Mouse (Mus musculus): ENCODE data around the gene Gp9. TPM values are rescaled to one million over a fixed set of nuclear protein-coding genes. Genes with fewer than 3 reads are reported as not detected.

The Gp9 gene
- polyA plus RNA-seq, 1 experiment from 2014 or later: 0.66 TPM

DNA sequence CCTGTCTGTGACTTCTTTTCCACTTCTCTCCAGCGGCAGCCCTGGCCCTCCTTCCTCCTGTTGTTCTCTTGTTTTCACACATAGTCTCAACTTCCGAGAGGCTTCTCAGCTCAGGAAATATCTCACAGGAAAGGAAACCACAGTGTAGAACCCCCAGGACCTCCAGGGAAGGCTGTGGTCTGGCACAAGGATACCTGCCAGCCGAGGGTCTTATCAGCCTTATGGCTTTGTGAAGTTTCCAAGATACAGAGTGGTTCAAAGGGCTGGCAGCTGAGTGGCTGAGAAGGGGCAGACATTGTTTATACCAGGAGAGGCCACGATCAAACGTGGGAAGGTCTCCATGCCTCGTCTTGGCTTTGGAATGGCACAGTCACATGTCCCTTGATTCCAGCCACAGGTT, 38.0 kb upstream of the Gp9 start:
- WGBS: 54% methylated on average over 6 of the region's 6 CpGs

DNA sequence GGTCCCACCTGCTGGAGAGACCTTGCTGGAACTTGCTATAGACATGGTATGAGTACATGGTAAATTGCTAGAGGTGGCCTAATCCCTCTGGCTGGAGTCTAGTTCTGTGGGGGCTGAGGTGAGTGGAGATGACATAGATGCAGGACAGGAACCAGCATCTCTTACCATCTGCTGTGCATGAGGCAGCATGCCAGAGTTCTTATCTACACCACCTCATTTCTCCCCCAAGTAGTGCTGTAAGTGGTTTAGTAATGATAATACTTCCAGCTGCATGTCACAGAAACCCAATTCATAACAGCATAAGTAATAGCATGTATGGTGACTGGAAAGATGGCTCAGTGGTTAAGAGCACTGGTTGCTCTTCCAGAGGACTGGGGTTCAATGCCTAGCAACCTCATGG, 37.4 kb upstream of the Gp9 start:
- Histone ChIP-seq H3K9ac (ENCODE audit: low read depth, low read length) (no peak overlapping the region), H3K9me3 (replicated peaks; ENCODE audit: low read length) (no peaks in the 10 kb centered on the region), H3K27ac (no peak overlapping the region), H3K36me3 (ENCODE audit: insufficient read depth, low read length) (no peaks in the 10 kb centered on the region), H3K4me2 (ENCODE audit: low read length) (no peak overlapping the region), H3K4me3 (replicated peaks; ENCODE audit: low read depth, low read length) (no peak overlapping the region), H3K4me1 (replicated peaks; ENCODE audit: insufficient read depth, low read length) (no peaks in the 10 kb centered on the region), H3K27me3 (ENCODE audit: insufficient read depth, low read length) (no peaks in the 10 kb centered on the region)
- DNase-seq (ENCODE audit: low spot score): no peak
- ATAC-seq (replicated peaks; ENCODE audit: low FRiP score, low read depth): no peak
- TF ChIP-seq CTCF (IDR thresholded peaks at IDR 0.05; ENCODE audit: low read depth): no peak

More for the DNA sequence above, 38.0 kb upstream of the Gp9 start:
- H3K4me1 ChIP-seq (replicated peaks; ENCODE audit: insufficient read depth, low read length): no peaks in the 10 kb centered on the region
- no peak for TF ChIP-seq CTCF (IDR thresholded peaks at IDR 0.05; ENCODE audit: low read depth)
- H3K27me3 ChIP-seq (ENCODE audit: insufficient read depth, low read length): no peaks in the 10 kb centered on the region
- no peak overlapping the region for H3K27ac ChIP-seq
- ATAC-seq (replicated peaks; ENCODE audit: low FRiP score, low read depth) (no peak), DNase-seq (ENCODE audit: low spot score) (no peak)
- no peak overlapping the region for H3K4me3 ChIP-seq (replicated peaks; ENCODE audit: low read depth, low read length)
- no peak overlapping the region for H3K9ac ChIP-seq (ENCODE audit: low read depth, low read length)
- no peaks in the 10 kb centered on the region for H3K9me3 ChIP-seq (replicated peaks; ENCODE audit: low read length)
- H3K36me3 ChIP-seq (ENCODE audit: insufficient read depth, low read length): no peaks in the 10 kb centered on the region
- no peak overlapping the region for H3K4me2 ChIP-seq (ENCODE audit: low read length)

DNA sequence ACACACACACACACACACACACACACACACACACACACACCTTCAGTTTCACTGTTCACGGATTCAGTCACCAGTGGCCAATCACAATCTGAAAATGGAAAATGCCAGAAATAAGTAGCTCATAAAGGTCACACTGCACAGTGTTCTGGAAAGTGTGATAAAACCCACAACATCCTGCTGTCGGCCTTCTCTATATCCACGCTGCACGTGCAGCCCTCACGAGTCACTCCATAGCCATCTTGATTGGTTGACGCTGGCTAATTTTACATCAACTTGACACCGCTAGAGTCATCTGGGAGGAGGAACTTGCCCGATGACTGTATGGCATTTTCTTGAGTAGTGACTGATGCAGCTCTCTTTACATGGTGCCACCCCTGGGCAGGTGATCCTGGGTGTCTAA, 35.9 kb upstream of the Gp9 start:
- Histone ChIP-seq H3K4me1 (replicated peaks; ENCODE audit: insufficient read depth, low read length) (no peaks in the 10 kb centered on the region), H3K27ac (no peak overlapping the region), H3K9me3 (replicated peaks; ENCODE audit: low read length) (no peaks in the 10 kb centered on the region), H3K27me3 (ENCODE audit: insufficient read depth, low read length) (no peaks in the 10 kb centered on the region), H3K4me3 (replicated peaks; ENCODE audit: low read depth, low read length) (no peak overlapping the region), H3K36me3 (ENCODE audit: insufficient read depth, low read length) (no peaks in the 10 kb centered on the region), H3K9ac (ENCODE audit: low read depth, low read length) (no peak overlapping the region), H3K4me2 (ENCODE audit: low read length) (no peak overlapping the region)
- TF ChIP-seq CTCF (IDR thresholded peaks at IDR 0.05; ENCODE audit: low read depth): no peak
- DNase-seq (ENCODE audit: low spot score) (no peak), ATAC-seq (replicated peaks; ENCODE audit: low FRiP score, low read depth) (no peak)
- WGBS: 92% methylated on average over 8 of the region's 8 CpGs

DNA sequence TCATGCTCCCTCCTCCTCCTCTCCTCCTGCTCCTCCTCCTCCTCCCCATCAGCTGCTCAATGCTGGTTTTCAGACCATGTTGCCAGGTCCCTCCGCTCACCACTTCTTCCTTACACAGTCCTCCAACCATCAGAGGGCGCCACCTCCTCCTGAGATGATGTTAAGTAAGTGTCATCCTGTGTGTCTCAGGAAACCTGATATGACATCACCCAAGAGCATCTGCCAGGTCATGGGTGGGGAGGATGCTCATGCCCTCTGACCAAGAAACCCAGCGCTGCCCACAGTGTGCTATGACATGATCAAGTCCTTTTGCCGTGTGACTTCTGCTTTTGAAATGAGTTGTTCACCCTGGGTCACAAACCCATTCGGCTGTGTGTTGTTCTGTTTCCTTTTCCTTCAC, 35.1 kb upstream of the Gp9 start:
- TF ChIP-seq CTCF (IDR thresholded peaks at IDR 0.05; ENCODE audit: low read depth): peak; percentile 40; the same call in 1 of the 2 replicates
- Histone ChIP-seq H3K27ac (no peak overlapping the region), H3K9me3 (replicated peaks; ENCODE audit: low read length) (no peaks in the 10 kb centered on the region), H3K36me3 (ENCODE audit: insufficient read depth, low read length) (no peaks in the 10 kb centered on the region), H3K27me3 (ENCODE audit: insufficient read depth, low read length) (no peaks in the 10 kb centered on the region), H3K4me2 (ENCODE audit: low read length) (no peak overlapping the region), H3K4me3 (replicated peaks; ENCODE audit: low read depth, low read length) (no peak overlapping the region), H3K9ac (ENCODE audit: low read depth, low read length) (no peak overlapping the region), H3K4me1 (replicated peaks; ENCODE audit: insufficient read depth, low read length) (no peaks in the 10 kb centered on the region)
- WGBS: 69% methylated on average over 5 of the region's 5 CpGs
- DNase-seq (ENCODE audit: low spot score) (no peak), ATAC-seq (replicated peaks; ENCODE audit: low FRiP score, low read depth) (no peak; the same call in 1 of the 2 replicates)

DNA sequence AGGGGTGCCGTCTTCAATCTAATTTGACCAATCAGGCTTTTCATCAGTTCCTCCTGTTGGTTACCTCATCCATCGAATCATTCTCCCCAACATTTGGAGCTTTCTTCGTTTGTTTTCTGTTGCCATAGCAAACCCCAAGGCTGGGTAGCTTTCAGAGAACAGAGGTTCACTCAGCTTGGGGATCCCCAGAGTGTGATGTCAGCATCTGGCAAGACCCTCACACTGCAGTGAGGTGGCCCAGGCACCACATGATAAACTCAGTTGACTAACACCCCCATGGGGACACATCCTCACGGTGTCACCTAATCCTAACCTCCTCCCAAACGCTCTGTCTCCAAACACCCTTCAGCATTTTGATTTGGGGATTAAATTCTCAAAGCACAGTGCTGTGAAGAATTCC, 34.6 kb upstream of the Gp9 start:
- H3K4me2 ChIP-seq (ENCODE audit: low read length): no peak overlapping the region
- no peak overlapping the region for H3K9ac ChIP-seq (ENCODE audit: low read depth, low read length)
- H3K27me3 ChIP-seq (ENCODE audit: insufficient read depth, low read length): no peaks in the 10 kb centered on the region
- H3K4me3 ChIP-seq (replicated peaks; ENCODE audit: low read depth, low read length): no peak overlapping the region
- no peak for ATAC-seq (replicated peaks; ENCODE audit: low FRiP score, low read depth)
- no peak overlapping the region for H3K27ac ChIP-seq
- no peaks in the 10 kb centered on the region for H3K9me3 ChIP-seq (replicated peaks; ENCODE audit: low read length)
- TF ChIP-seq CTCF (IDR thresholded peaks at IDR 0.05; ENCODE audit: low read depth): no peak
- DNase-seq (ENCODE audit: low spot score): no peak
- WGBS: 75% methylated on average over 5 of the region's 5 CpGs
- no peaks in the 10 kb centered on the region for H3K4me1 ChIP-seq (replicated peaks; ENCODE audit: insufficient read depth, low read length)
- no peaks in the 10 kb centered on the region for H3K36me3 ChIP-seq (ENCODE audit: insufficient read depth, low read length)

DNA sequence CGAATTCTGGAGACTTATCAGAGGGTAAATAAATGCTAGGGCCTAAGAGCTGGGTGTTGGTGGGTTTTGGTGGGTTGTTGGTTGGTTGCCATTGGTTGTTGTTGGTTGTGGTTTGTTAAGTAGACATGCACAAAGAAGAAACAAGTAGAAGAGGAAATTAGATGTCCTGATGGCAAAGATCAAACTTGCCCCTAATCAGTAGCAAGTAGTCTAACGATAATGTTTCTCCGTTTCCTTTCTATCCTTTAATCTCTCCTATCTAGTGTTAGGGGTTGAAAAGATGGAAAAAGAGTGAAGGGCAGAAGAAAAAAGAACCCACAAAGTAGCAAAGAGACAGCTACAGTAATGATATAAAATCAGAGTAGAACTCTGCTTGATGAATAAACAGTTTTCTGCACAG, 33.2 kb upstream of the Gp9 start:
- Histone ChIP-seq H3K4me2 (ENCODE audit: low read length) (no peak overlapping the region), H3K9me3 (replicated peaks; ENCODE audit: low read length) (no peaks in the 10 kb centered on the region), H3K36me3 (ENCODE audit: insufficient read depth, low read length) (no peaks in the 10 kb centered on the region), H3K9ac (ENCODE audit: low read depth, low read length) (no peak overlapping the region), H3K27ac (no peak overlapping the region), H3K4me3 (replicated peaks; ENCODE audit: low read depth, low read length) (no peak overlapping the region), H3K27me3 (ENCODE audit: insufficient read depth, low read length) (no peaks in the 10 kb centered on the region), H3K4me1 (replicated peaks; ENCODE audit: insufficient read depth, low read length) (no peaks in the 10 kb centered on the region)
- TF ChIP-seq CTCF (IDR thresholded peaks at IDR 0.05; ENCODE audit: low read depth): no peak
- ATAC-seq (replicated peaks; ENCODE audit: low FRiP score, low read depth): no peak
- WGBS: 85% methylated on average over 3 of the region's 3 CpGs
- DNase-seq (ENCODE audit: low spot score): no peak

DNA sequence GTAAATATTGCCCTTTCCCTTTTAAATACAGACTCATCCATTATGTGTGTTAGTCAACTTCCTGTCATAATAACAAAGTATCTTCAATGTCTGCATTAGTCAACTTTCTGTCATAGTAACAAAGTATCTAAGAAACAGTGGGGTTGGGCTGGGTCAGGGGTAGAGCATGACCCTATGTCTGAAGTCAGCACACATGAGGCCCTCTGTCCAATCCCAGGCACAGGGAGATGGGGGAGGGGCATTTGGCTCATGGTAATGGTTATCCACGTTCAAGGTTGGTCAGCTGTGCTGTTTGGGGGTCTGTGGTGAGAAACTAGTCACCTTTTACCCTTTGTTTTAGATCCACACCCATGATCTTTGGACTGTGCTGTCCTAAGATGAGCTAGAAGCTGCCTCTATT, 32.6 kb upstream of the Gp9 start:
- ATAC-seq (replicated peaks; ENCODE audit: low FRiP score, low read depth): no peak
- H3K4me3 ChIP-seq (replicated peaks; ENCODE audit: low read depth, low read length): no peak overlapping the region
- no peak overlapping the region for H3K9ac ChIP-seq (ENCODE audit: low read depth, low read length)
- H3K9me3 ChIP-seq (replicated peaks; ENCODE audit: low read length): no peaks in the 10 kb centered on the region
- H3K36me3 ChIP-seq (ENCODE audit: insufficient read depth, low read length): no peaks in the 10 kb centered on the region
- H3K27me3 ChIP-seq (ENCODE audit: insufficient read depth, low read length): no peaks in the 10 kb centered on the region
- TF ChIP-seq CTCF (IDR thresholded peaks at IDR 0.05; ENCODE audit: low read depth): no peak
- H3K27ac ChIP-seq: peak overlapping the region; percentile 10; the same call in 1 of the 2 replicates
- 23% methylated on average over 1 of the region's 1 CpGs for WGBS
- H3K4me1 ChIP-seq (replicated peaks; ENCODE audit: insufficient read depth, low read length): no peaks in the 10 kb centered on the region
- H3K4me2 ChIP-seq (ENCODE audit: low read length): no peak overlapping the region
- peak; percentile 32 for DNase-seq (ENCODE audit: low spot score)

Data from kidney, postnatal 0 days (tissue).